Mouse (Mus musculus) adrenal gland, postnatal 25 days (tissue): ENCODE data around the gene Hspa1l. TPM values are rescaled to one million over a fixed set of nuclear protein-coding genes. Genes with fewer than 3 reads are reported as not detected.
"Not testable (repeated sequence)": the region's sequence is repeated elsewhere in the genome, so short reads cannot be mapped to it uniquely, and the experiment has no call there.

ENCODE experiments used
- DNase-seq: peaks from one replicate; pipeline ENCODE4 v3.0.0; 2021; ENCODE audit warnings: mixed read lengths
- total RNA-seq: library from RNA; stranded (reverse); gene quantifications from 2 replicates; pipeline ENCODE4 v1.2.3, GENCODE M21; 2021

The Hspa1l gene
- total RNA-seq, 1 experiment from 2014 or later, result 0.27 TPM

- no peak for DNase-seq
Measured at GRCm38 (mm10) chr17:34977000-34977399, 4.5 kb downstream of the Hspa1l start.

- DNase-seq, result no peak
Measured at GRCm38 (mm10) chr17:34978239-34978638, 5.7 kb downstream of the Hspa1l start.

DNA sequence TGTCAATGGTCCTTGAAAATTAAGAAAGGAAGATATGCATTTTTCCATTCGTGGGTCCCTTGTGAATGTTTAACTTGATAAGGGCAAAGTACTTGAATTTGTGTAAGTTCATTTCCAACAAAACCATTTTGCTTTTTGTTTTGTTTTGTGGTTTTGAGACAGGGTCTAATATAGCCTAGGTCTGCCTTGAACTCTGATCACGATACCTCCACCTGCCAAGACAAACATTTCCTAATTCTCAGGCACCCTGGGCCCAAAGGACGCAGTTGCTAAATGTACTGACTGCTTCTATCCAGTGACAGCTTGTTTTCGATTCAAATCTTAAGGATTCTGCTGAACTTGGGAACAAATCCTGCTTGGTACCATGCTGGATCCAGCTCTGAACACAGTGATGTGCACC is 7.1 kb downstream of the Hspa1l start:
- DNase-seq, result no peak

- no peak for DNase-seq
Measured at GRCm38 (mm10) chr17:34980655-34981054, 8.2 kb downstream of the Hspa1l start.

- DNase-seq, result peak; percentile 88
Measured at GRCm38 (mm10) chr17:34981690-34982180, 9.2 kb downstream of the Hspa1l start, which contains the start of gene Lsm2. Gene Lsm2 (plus strand): TSS chr17:34981862.

DNA sequence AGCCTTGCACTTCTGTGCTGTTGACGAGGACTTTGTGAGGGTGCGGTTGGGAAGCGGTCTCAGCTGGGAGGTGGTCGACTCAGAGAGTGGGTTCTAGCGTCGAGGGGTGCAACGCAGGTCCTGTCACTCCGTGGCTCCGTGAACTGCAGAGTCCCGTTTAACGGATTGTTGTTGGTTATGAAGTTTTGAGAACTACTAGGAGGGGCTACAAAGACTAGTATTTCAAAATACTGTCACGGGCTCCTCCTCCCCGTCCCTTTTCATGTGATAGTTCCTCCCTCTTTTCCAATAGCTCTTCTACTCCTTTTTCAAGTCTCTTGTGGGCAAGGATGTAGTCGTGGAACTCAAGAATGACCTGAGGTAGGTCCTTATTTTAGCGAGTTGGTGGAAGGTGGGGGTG is 9.8 kb downstream of the Hspa1l start:
- DNase-seq, result no peak

DNA sequence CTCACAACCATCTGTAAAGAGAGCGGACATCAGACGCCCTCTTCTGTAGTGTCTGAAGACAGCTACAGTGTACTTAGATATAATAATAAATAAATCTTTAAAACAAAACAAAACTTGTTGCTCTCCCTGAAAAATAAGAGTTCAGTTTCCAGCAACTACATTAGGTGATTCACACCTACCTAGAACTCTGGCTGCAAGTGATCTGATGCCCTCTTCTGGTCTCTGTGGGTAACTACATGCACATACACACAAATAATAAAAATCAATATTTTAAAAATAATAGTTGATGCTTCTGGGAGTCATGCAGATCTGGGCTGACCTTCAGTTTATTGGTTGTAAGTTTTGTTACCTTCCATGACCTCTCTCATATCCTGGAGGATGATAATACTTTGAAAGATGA is 11.7 kb downstream of the Hspa1l start:
- DNase-seq, result no peak

- DNase-seq, result no peak
Measured at GRCm38 (mm10) chr17:34994751-34995150, 22.2 kb downstream of the Hspa1l start.

GRCm38 (mm10) chr17:34995192-34995591 is 22.7 kb downstream of the Hspa1l start:
- DNase-seq, result not testable (repeated sequence)

DNA sequence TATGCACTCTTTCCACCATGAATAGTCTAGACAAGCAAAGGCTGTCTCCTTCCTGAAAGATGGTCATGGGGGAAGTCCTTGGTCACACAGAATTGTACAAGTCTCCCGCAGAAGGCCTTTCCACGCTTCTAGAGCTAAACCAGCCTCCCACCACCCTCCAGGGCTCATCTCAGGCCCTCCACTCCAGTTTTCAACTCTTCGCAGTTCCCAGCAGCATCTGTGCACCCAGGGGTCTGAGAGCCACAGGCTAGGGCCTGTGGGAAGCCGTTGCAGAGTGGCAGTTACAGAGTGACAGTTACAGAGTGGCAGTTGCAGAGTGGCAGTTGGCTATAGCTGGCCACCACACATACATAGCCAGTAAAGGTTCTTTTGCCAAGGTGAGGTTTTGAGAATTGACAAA is 23.4 kb downstream of the Hspa1l start:
- not testable (repeated sequence) for DNase-seq

GRCm38 (mm10) chr17:34996411-34997141 is 24.1 kb downstream of the Hspa1l start:
- no peak for DNase-seq

GRCm38 (mm10) chr17:34997142-34997483 is 24.6 kb downstream of the Hspa1l start:
- DNase-seq, result no peak

DNA sequence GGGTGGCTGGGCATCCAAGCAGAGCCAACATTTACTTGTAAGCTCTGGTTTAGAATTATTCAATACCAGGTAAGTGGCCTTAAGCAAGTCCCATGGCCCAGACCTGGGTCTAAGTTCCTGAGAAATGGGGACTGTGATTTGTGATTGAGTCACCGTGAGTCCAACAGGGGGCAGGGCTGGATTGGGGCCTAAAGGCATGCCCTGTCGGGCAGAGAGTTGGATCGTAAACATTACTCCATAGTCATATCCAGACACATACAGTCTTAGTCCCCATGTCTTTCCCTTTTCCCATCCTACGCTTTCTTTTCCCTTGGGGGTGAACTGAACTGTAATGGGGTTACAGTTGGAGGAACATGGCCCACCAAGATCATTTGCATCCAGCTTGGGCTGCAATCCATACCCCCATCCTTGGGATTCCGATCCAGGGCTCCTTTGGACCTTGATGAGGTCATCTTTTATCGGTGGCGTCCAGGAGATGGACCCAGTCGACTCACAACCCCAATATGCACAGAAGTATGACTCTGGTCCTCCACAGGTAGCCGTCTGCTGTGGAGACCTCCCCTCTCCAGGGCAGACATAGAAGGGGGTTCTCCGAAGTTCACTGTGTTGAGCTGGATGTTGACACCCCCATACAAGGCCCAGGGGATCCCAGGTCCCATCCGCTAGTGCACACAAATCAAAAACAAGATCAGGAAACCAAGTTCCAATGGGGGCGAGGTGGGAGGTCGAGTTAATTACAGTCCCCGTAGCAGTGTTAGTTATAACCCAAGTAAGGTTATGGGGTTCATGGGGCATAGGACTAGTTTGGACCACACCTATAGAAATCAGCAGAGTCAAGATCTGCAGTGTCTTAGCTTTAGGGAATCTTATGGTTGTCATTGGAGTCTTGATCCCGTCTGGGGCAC is 26.3 kb downstream of the Hspa1l start:
- DNase-seq, result no peak

DNA sequence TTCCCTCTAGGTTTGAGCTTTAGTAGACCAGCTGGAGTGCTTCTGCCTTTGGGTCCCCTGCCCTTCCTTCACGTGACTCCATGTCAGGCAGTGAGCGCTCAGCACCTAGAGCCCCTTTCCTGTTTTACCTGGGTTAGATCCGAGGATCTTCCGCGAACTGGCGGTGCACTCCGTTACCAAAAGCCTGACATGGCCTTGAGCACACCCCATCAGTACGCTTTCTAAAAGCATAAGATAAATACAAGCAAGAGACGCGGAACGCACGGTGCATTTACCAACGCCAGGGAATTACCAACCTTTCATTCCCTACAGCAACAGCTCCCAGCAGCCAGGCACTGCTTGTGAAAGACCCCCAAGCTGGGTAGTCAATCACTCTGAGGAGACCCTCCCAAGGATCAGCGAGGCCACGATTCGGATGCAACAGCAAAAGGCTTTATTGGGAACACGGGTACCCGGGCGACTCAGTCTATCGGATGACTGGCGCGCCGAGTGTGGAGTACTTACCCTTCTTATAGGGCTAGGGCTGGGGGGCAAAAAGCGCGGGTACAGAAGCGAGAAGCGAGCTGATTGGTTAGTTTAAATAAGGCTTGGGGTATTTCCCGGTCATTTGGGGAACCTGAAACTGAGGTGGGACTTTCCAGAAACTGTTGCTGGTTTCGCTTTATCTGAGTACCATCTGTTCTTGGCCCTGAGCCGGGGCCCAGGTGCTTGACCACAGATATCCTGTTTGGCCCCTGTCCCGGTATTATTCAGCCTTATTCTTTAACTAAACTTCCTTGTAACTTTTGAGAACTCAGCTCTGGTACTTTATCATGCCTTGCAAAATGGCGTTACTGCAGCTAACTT is 27.6 kb downstream of the Hspa1l start:
- DNase-seq, result not testable (repeated sequence)

- DNase-seq, result peak; percentile 86
Measured at GRCm38 (mm10) chr17:35000717-35001451, 28.4 kb downstream of the Hspa1l start, which contains the start of gene Vars. Gene Vars (plus strand): TSS chr17:35000987.

GRCm38 (mm10) chr17:35001452-35002152 is 29.1 kb downstream of the Hspa1l start:
- peak; percentile 24 for DNase-seq

DNA sequence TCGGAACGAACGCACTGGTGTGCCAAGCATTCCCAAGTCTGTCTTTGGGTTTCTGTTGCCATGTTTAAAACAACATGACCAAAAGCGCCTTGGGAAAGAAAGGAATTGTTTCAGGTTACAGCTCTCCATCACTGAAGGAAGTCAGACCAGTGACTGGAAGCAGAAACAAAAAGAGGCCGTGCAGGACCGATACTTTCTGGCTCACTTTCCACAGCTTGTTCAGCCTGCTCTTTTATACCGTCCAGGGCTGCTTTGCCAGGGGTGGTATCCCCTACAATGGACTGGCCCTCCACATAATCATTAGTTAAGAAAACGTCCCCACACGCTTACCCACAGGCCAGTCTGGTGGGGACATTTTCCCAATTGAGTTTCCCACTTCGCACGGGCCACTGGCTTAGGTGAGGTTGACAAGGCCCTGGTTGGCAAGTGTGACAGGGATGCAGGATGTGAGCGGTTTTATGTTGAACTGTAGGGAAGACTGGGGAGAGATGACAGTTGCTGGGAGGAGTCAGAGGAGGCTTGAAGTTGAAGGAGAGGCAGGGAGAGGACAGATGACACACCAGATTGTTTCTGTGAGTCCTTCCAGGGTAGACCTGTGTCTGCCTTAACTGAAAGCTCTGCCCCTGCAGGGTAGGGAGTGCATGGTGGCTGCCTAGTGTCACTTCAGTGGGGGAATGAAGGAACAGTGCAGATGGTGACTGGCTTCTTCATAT is 29.8 kb downstream of the Hspa1l start:
- DNase-seq, result no peak

- DNase-seq, result no peak
Measured at GRCm38 (mm10) chr17:35003022-35003838, 30.7 kb downstream of the Hspa1l start.

- DNase-seq, result no peak
Measured at GRCm38 (mm10) chr17:35004075-35004717, 31.7 kb downstream of the Hspa1l start.
